Mouse (Mus musculus): Measurements from ENCODE around the gene Chn1. TPM values are rescaled to one million over a fixed set of nuclear protein-coding genes. Genes with fewer than 3 reads are reported as not detected.
A peak's percentile ranks its signal among the peaks of the same experiment; 100 is the strongest.

Gene Chn1
- polyA plus RNA-seq, 1 experiment from 2014 or later: 110 TPM

- no peak overlapping the region for H3K27ac ChIP-seq
- no peak overlapping the region for H3K4me3 ChIP-seq
- ATAC-seq (ENCODE audit: low FRiP score, low read depth): no peak
- 43% methylated on average over 9 of the region's 9 CpGs for WGBS
- H3K36me3 ChIP-seq: no peaks in the 10 kb centered on the region
- H3K9me3 ChIP-seq: no peaks in the 10 kb centered on the region
- no peak overlapping the region for H3K9ac ChIP-seq
- 0 out of 2 replicates have a peak overlapping the region, but pooled peaks have one; percentile 2 for H3K4me2 ChIP-seq (replicated peaks)
- 0 out of 2 replicates have a peak, but pooled peaks cover 4% of the 10 kb centered on the region for H3K4me1 ChIP-seq
- no peaks in the 10 kb centered on the region for H3K27me3 ChIP-seq (replicated peaks)
Measured at GRCm38 (mm10) chr2:73596786-73597185, 178.4 kb downstream of the Chn1 start.

- H3K27me3 ChIP-seq (replicated peaks): no peaks in the 10 kb centered on the region
- no peak overlapping the region for H3K4me3 ChIP-seq
- H3K4me1 ChIP-seq: 0 out of 2 replicates have a peak, but pooled peaks cover 4% of the 10 kb centered on the region
- H3K9me3 ChIP-seq: no peaks in the 10 kb centered on the region
- no peak for ATAC-seq (ENCODE audit: low FRiP score, low read depth)
- WGBS: 82% methylated on average over 5 of the region's 5 CpGs
- no peak overlapping the region for H3K27ac ChIP-seq
- no peaks in the 10 kb centered on the region for H3K36me3 ChIP-seq
- no peak overlapping the region for H3K4me2 ChIP-seq (replicated peaks)
- no peak overlapping the region for H3K9ac ChIP-seq
Measured at GRCm38 (mm10) chr2:73596326-73596725, 178.8 kb downstream of the Chn1 start.

GRCm38 (mm10) chr2:73593101-73593439 is 182.1 kb downstream of the Chn1 start:
- WGBS: 74% methylated on average over 2 of the region's 2 CpGs

GRCm38 (mm10) chr2:73592231-73593100 is 182.7 kb downstream of the Chn1 start:
- no peak for ATAC-seq (ENCODE audit: low FRiP score, low read depth)
- no peak overlapping the region for H3K9ac ChIP-seq

More at GRCm38 (mm10) chr2:73593101-73593439, 182.1 kb downstream of the Chn1 start:
- Histone ChIP-seq H3K36me3 (no peaks in the 10 kb centered on the region), H3K9me3 (no peaks in the 10 kb centered on the region), H3K9ac (no peak overlapping the region), H3K4me2 (replicated peaks) (no peak overlapping the region), H3K4me3 (no peak overlapping the region), H3K27ac (no peak overlapping the region), H3K4me1 (0 out of 2 replicates have a peak, but pooled peaks cover 4% of the 10 kb centered on the region), H3K27me3 (replicated peaks) (0 out of 2 replicates have a peak, but pooled peaks cover 3% of the 10 kb centered on the region)
- no peak for ATAC-seq (ENCODE audit: low FRiP score, low read depth)

GRCm38 (mm10) chr2:73591246-73591645 is 183.9 kb downstream of the Chn1 start:
- Histone ChIP-seq H3K4me2 (replicated peaks) (no peak overlapping the region), H3K9ac (no peak overlapping the region), H3K4me1 (peaks cover 4% of the 10 kb centered on the region; the same call in 1 of the 2 replicates), H3K9me3 (no peaks in the 10 kb centered on the region), H3K27ac (no peak overlapping the region), H3K4me3 (no peak overlapping the region), H3K36me3 (no peaks in the 10 kb centered on the region), H3K27me3 (replicated peaks) (0 out of 2 replicates have a peak, but pooled peaks cover 3% of the 10 kb centered on the region)
- 53% methylated on average over 6 of the region's 6 CpGs for WGBS
- ATAC-seq (ENCODE audit: low FRiP score, low read depth): no peak

More at GRCm38 (mm10) chr2:73592231-73593100, 182.7 kb downstream of the Chn1 start:
- no peaks in the 10 kb centered on the region for H3K9me3 ChIP-seq
- 0 out of 2 replicates have a peak, but pooled peaks cover 3% of the 10 kb centered on the region for H3K27me3 ChIP-seq (replicated peaks)
- WGBS: 79% methylated on average over 14 of the region's 14 CpGs
- H3K4me2 ChIP-seq (replicated peaks): no peak overlapping the region
- no peak overlapping the region for H3K4me3 ChIP-seq
- H3K27ac ChIP-seq: no peak overlapping the region
- H3K36me3 ChIP-seq: no peaks in the 10 kb centered on the region
- 0 out of 2 replicates have a peak, but pooled peaks cover 4% of the 10 kb centered on the region for H3K4me1 ChIP-seq

GRCm38 (mm10) chr2:73590106-73590505 is 185.0 kb downstream of the Chn1 start:
- no peaks in the 10 kb centered on the region for H3K9me3 ChIP-seq
- H3K4me1 ChIP-seq: peaks cover 12% of the 10 kb centered on the region
- 14% methylated on average over 12 of the region's 12 CpGs for WGBS
- no peak overlapping the region for H3K4me3 ChIP-seq
- ATAC-seq (ENCODE audit: low FRiP score, low read depth): 0 out of 2 replicates have a peak, but pooled peaks have one; percentile 25
- peak overlapping the region; percentile 51 for H3K4me2 ChIP-seq (replicated peaks)
- H3K9ac ChIP-seq: no peak overlapping the region
- no peak overlapping the region for H3K27ac ChIP-seq
- no peaks in the 10 kb centered on the region for H3K36me3 ChIP-seq
- 0 out of 2 replicates have a peak, but pooled peaks cover 3% of the 10 kb centered on the region for H3K27me3 ChIP-seq (replicated peaks)

GRCm38 (mm10) chr2:73588951-73589350 is 186.2 kb downstream of the Chn1 start:
- H3K4me1 ChIP-seq: peaks cover 13% of the 10 kb centered on the region
- 77% methylated on average over 2 of the region's 2 CpGs for WGBS
- 0 out of 2 replicates have a peak, but pooled peaks cover 3% of the 10 kb centered on the region for H3K27me3 ChIP-seq (replicated peaks)
- H3K9ac ChIP-seq: no peak overlapping the region
- H3K27ac ChIP-seq: no peak overlapping the region
- no peaks in the 10 kb centered on the region for H3K36me3 ChIP-seq
- no peak for ATAC-seq (ENCODE audit: low FRiP score, low read depth)
- no peak overlapping the region for H3K4me2 ChIP-seq (replicated peaks)
- H3K9me3 ChIP-seq: no peaks in the 10 kb centered on the region
- no peak overlapping the region for H3K4me3 ChIP-seq

GRCm38 (mm10) chr2:73587109-73587506 is 188.0 kb downstream of the Chn1 start:
- ATAC-seq (ENCODE audit: low FRiP score, low read depth): no peak
- H3K9ac ChIP-seq: no peak overlapping the region
- 0 out of 2 replicates have a peak, but pooled peaks cover 3% of the 10 kb centered on the region for H3K27me3 ChIP-seq (replicated peaks)
- no peak overlapping the region for H3K27ac ChIP-seq
- peaks cover 8% of the 10 kb centered on the region for H3K4me1 ChIP-seq
- H3K9me3 ChIP-seq: no peaks in the 10 kb centered on the region
- H3K4me2 ChIP-seq (replicated peaks): no peak overlapping the region
- WGBS: 62% methylated on average over 4 of the region's 4 CpGs
- no peaks in the 10 kb centered on the region for H3K36me3 ChIP-seq
- H3K4me3 ChIP-seq: no peak overlapping the region

- 47% methylated on average over 9 of the region's 10 CpGs for WGBS
- Histone ChIP-seq H3K4me1 (peaks cover 8% of the 10 kb centered on the region), H3K9me3 (no peaks in the 10 kb centered on the region), H3K36me3 (no peaks in the 10 kb centered on the region), H3K9ac (no peak overlapping the region), H3K4me3 (no peak overlapping the region), H3K27me3 (replicated peaks) (0 out of 2 replicates have a peak, but pooled peaks cover 3% of the 10 kb centered on the region), H3K27ac (no peak overlapping the region), H3K4me2 (replicated peaks) (no peak overlapping the region)
- no peak for ATAC-seq (ENCODE audit: low FRiP score, low read depth)
Measured at GRCm38 (mm10) chr2:73586392-73587108, 188.6 kb downstream of the Chn1 start.

GRCm38 (mm10) chr2:73585347-73585831 is 189.8 kb downstream of the Chn1 start:
- no peaks in the 10 kb centered on the region for H3K36me3 ChIP-seq
- ATAC-seq (ENCODE audit: low FRiP score, low read depth): no peak

GRCm38 (mm10) chr2:73584645-73585346 is 190.3 kb downstream of the Chn1 start:
- ATAC-seq (ENCODE audit: low FRiP score, low read depth): peak; percentile 71; the same call in 1 of the 2 replicates
- H3K27me3 ChIP-seq (replicated peaks): no peaks in the 10 kb centered on the region
- 4% methylated on average over 17 of the region's 18 CpGs for WGBS
- H3K9me3 ChIP-seq: no peaks in the 10 kb centered on the region
- no peak overlapping the region for H3K27ac ChIP-seq
- peak overlapping the region; percentile 29; the same call in 1 of the 2 replicates for H3K9ac ChIP-seq
- peaks cover 8% of the 10 kb centered on the region for H3K4me1 ChIP-seq
- peak overlapping the region; percentile 35 for H3K4me3 ChIP-seq
- H3K4me2 ChIP-seq (replicated peaks): peak overlapping the region; percentile 63
- H3K36me3 ChIP-seq: no peaks in the 10 kb centered on the region

More at GRCm38 (mm10) chr2:73585347-73585831, 189.8 kb downstream of the Chn1 start:
- H3K27me3 ChIP-seq (replicated peaks): no peaks in the 10 kb centered on the region
- H3K9me3 ChIP-seq: no peaks in the 10 kb centered on the region
- H3K27ac ChIP-seq: no peak overlapping the region
- H3K4me2 ChIP-seq (replicated peaks): peak overlapping the region; percentile 63
- 21% methylated on average over 12 of the region's 12 CpGs for WGBS
- peak overlapping the region; percentile 29; the same call in 1 of the 2 replicates for H3K9ac ChIP-seq
- peak overlapping the region; percentile 35 for H3K4me3 ChIP-seq
- peaks cover 8% of the 10 kb centered on the region for H3K4me1 ChIP-seq

All from neural tube, embryonic 12.5 days (tissue).